Mouse (Mus musculus): ENCODE measurements around the gene Ndufs8.
"Not testable (repeated sequence)": the region's sequence is repeated elsewhere in the genome, so short reads cannot be mapped to it uniquely, and the experiment has no call there.

The Ndufs8 gene

DNA sequence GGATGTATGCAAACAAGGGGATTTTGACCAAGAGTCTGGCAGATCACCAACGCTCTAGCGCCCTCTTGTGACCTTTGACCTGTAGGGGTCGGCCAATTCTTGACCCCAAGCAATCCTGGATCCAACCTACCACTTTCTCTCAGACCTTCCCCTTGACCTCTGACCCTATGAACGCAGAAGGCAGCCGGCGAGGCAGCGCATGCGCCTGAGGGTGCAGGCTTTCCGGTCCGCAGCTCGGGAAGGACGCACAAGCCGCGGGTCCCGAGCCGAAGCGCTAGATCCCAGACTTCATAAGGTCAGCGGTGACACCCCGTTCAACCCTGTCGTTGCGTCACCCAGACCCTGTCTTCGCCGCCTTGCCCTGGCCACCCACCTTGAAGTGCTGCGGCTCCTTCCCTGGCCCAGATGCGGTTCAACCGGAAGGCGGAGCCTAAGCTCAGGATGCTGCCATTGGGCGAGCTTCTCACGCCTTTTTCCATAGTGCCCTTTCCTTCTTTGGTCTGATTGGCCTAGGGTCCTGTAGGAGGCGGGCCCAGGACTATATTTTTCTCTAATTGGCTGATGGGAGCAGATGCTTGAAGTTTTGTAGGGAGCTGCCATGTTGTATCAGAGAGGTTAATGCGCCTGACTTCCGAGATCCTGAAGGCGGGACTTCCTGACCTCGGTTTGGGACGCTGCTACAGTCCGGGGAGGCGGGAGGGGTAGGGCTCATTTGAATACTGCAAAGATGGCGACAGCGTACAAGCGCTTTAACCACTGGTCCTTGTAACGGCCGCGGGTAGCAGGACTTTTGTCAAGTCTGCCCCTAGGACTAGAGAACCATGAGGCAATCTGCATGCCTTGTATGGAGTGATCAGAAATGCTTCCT lies at the start of gene Ndufs8:
Gene Ndufs8, minus strand, starts transcription at position 438 of the 868 bp plus-strand sequence.
- in situ Hi-C loops (cut with MboI, MseI), result no loop called here

DNA sequence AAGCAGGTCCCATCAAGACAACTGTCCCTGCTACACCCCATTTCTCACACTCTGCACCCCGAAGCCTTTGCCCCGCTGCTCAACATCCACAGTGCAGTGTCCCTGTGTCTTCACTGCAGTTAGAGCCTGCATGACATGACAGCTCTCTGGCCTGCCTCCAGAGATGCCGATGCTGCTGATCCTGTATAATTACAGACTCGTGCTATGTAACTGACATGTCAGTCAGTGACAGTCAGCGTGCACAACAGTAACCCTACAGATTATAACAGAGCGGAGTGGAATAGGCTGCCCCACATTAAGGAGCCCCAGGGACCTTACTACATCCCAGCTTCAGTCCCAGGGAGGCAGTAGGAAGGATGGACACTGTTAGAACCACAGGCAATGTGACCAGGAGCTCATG lies 49.2 kb upstream of the Ndufs8 start:
- in situ Hi-C loops (cut with MboI, MseI), result not testable (repeated sequence)

DNA sequence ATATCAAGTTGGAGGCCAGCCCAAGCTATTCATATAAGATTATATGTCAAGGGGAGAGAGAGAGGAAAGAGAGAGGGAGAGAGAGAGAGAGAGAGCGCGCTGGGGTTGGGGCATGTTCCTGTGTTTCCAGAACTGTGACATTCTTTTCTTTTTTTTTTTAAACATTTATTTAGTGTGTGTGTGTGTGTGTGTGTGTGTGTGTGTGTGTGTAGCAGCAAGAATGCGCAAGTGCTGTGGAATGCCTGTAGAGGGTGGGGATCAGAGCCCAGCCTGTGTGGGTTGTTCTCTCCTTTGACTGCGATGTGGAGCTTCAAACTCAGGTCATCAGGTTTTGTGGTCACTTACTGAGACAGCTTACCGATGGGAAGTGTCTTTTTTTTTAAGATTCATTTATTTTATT lies 47.6 kb upstream of the Ndufs8 start:
- in situ Hi-C loops (cut with MboI, MseI), result no loop called here

DNA sequence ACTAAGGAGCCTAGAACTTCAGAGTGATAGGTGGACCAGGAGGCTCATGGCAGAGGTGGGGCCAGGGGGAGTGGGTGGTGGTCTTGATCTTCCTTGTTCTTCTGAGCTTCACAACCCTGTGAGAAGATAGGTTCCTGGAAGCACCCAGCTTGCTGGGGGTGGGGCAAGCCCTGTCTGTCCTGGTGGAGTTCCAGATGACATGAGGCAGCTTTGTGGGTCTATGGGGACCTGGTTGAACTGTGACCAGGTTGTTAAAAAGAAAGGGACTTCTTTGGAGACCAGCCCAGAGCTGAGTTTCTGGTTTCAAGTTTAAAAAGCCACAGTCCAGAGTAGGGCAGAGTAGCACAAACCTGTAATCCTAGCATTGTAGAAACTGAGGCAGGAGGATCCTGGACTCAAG lies 46.5 kb upstream of the Ndufs8 start:
- in situ Hi-C loops (cut with MboI, MseI), result no loop called here

DNA sequence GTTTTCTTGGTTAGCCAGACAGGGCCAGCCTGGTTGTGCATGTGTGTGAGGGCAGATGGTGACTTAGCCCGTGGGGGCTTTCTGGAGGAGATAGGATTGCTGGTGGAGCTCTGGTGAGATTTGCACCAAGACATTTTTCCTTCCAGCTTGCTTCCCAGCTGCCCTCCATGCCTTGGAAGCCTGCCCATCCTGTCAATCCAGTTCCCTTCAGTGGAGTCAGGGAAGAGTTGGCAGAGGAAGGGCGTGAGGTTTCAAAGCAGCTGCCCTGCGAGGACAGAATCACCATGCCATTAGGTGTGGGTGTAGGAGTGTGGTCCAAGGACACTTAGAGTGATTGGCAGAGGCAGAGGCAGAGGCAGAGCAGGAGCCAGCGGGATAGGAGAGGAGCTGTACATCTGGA lies 45.9 kb upstream of the Ndufs8 start, which contains the start of gene Aldh3b3:
Gene Aldh3b3, plus strand, starts transcription at position 176 of the 400 bp plus-strand sequence.
- in situ Hi-C loops (cut with MboI, MseI), result no loop called here

DNA sequence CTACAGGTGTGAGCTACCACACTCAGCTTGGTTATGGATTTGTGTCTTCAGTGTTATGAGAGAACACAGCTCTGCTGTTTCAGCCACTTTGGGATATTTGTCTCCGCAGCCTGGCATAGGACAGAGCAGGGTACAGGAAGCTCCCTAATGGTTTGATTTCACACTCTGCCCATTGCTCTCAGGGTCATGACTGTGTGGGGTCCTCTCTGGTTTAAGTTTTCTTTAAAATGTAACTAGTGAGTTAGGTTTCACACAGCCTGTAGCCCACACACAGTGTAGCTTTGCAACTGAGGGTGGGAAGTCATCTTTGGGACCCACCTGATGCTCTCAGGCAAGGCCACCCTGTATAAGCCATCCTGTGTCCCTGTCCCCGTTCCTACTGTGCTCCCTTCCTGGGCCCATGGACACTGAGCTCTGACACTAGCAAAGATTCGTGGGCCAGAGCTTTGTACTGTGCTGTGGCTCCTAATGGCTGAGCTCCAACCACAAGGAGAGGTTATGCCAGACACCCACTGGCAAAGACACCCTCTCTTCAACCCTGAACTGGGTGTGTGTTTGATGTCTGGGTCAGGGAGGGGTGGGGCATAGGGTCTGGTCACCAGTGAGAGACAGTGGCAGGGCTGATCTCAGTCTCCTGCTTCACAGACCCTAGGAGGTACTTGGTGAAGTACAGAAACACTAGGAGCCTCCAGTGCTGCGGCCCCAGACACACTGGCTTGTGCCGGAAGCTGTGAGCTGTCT lies 44.9 kb upstream of the Ndufs8 start:
- in situ Hi-C loops (cut with MboI, MseI), result not testable (repeated sequence)

DNA sequence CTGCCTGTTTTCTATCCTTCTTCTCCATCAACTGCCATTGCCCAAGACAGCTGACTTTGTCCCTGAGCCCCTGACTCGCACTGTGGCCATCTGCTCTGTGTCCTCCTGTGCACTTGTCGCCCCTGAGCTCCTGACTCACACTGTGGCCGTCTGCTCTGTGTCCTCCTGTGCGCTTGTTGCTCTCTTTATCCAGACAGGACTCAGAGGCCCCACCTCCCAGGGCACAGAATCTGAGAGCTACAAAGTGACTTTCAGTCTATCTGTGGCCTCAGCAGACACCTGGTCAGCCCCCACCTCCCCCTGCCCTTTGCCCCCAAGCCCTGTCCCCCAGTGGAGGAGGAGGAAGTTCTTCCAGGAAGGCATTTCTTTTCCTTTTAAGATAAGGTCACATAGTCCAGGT lies 43.2 kb upstream of the Ndufs8 start:
- in situ Hi-C loops (cut with MboI, MseI), result no loop called here

DNA sequence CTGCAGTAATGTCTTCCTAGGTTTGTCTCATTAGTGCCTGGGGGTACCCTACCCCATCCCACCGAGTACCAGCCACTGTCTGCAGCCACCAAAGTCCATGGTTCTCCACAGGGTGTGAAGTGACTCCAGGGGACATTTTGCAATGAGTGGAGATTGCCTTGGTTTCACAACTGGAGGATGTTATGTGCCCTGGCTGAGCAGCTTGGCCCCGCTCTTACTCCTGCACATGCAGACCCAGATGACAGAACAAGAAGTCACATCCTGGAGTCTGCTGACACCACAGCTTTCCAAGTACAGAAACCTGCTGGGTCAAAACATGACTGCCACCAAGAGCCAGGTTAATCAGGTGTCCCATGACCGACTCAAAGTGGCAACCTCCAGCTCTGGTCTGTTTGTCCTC lies 42.5 kb upstream of the Ndufs8 start:
- in situ Hi-C loops (cut with MboI, MseI), result no loop called here

DNA sequence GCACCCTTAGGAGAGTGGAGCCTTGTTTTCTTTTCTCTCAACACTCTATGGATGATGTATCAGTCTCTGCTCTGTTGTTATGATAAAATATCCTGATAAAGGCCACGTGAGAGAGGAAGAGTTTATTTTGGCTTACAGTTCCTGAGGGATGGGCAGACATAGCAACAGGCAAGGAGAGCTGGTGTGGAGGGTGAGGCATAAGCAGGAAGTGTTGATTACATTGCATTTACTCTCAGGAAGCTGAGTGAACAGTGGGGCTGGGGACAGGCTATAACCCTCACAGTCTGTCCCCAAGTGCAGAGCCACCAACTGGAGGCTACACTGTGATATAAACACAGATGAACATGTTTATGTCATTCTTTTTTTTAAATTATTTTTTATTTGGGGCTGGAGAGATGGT lies 39.5 kb upstream of the Ndufs8 start:
- in situ Hi-C loops (cut with MboI, MseI), result no loop called here

DNA sequence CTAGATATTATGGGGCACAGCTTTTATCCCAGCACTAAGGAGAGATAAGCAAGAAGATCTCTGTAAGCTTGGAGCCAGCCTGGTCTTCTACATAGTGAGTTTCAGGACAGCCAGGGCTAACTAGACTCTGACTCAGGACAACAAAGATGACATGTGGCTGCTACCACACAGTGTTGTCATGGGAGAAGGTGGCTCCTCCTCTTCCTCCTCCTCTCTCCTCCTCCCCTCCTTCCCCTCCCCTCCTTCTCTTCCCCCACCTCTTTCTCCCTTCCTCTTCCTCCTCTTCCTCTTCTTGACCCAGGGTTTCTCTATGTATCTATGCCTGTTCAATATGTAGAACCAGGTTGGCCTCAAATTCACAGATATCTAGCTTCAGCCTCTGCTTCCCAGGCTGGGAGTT lies 38.9 kb upstream of the Ndufs8 start:
- in situ Hi-C loops (cut with MboI, MseI), result no loop called here

DNA sequence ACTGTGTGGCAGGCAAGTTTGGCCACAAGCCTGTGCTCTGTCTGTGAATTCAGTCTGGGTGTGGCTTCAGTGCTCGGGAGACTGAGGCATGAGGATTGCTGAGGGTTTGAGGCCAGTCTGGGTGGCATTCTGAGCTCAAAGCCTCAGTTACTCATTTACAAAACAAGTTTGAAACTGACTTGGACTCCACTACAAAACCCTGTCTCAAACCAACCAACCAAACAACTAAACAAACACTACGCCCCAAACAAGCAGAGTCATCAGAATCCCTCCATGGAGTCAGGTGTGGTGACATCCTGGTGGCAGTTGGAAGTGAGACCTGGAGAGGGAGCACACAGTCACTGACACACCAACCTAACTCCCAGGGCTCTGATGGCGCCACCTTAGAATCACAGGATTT lies 37.8 kb upstream of the Ndufs8 start:
- in situ Hi-C loops (cut with MboI, MseI), result no loop called here

DNA sequence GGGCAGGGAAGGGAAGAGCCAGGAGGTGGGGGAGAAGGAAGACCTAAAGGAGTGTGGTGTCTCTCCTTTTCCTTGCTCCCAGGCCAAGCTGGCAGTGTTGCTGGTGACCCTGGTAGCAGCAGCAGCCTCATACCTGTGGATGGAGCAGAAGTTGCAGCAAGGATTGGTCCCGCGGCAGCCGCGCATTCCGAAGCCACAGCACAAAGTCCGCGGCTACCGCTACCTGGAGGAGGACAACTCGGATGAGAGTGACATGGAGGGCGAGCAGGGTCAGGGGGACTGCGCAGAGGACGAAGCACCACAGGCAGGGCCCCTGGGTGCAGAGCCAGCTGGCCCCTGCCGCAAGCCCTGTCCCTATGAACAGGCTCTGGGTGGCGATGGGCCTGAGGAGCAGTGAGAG lies 36.0 kb upstream of the Ndufs8 start:
- in situ Hi-C loops (cut with MboI, MseI), result no loop called here

DNA sequence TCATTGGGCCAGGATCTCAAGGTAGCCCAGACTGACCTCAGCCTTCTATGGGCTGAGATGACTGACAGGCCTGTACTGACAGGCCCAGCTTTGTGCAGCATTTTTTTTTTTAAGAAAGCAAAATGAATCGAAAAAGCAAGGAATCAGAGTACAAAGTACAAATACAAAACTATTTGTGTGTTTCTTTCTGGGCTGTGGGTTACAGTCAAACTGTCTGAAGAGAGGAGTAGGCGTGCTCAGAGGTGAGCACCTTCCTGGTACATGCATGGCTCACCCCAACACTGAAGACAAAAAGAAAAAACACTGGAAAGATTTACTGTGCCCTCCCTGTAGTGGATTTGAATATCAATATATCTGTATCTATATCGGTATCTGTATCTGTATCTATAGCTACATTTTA lies 35.2 kb upstream of the Ndufs8 start:
- in situ Hi-C loops (cut with MboI, MseI), result no loop called here

DNA sequence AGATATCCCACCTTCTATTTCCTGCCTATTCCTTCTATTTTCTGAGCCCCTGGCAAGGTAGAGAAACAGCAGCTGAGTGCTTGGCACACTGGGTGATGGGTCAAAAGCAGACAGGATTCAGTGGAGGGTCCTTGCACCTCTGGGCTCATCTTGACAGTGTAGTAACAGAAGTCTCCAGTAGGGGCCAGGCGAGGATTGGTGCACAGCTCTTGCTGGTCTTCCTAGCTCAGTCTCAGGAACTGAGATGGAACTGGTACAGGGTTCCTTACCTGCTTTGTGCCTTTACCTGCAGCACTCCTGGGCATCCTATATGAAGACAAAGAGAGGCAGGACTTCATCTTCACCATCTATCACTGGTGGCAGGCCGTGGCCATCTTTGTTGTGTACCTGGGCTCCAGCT lies 34.1 kb upstream of the Ndufs8 start:
- in situ Hi-C loops (cut with MboI, MseI), result no loop called here

DNA sequence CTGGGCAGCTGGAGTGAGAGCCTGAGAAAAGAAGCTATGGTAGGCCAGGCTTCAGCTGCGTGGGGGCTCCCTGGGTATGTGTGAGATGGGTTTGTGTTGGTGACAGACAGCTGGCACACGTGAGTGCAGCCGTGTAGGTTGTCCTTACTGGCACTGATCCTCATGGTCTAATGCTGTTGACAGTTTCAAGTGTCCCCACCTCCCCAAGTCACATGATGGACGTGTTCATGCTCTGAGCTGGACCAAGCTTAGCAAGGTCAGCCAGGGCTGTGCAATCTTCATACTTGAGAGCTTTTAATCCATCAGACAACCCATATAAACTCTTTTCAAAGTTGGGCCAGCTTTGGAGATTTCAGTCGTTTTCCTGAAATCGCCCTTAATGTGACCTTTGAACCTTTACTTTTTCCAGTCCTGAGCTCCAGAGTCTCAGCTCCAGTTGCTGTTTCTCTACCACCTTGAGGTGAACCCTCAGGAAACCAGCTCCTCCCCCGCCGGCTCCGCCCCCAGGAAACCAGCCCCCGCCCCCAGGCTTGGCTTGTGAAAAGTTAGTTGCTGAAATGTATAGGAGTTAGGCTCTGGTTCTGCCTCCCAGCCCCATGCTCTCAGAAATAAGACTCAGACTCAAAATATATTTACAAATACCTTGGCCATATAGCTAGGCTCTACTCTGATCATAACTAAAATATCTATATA lies 33.4 kb upstream of the Ndufs8 start:
- in situ Hi-C loops (cut with MboI, MseI), result no loop called here

DNA sequence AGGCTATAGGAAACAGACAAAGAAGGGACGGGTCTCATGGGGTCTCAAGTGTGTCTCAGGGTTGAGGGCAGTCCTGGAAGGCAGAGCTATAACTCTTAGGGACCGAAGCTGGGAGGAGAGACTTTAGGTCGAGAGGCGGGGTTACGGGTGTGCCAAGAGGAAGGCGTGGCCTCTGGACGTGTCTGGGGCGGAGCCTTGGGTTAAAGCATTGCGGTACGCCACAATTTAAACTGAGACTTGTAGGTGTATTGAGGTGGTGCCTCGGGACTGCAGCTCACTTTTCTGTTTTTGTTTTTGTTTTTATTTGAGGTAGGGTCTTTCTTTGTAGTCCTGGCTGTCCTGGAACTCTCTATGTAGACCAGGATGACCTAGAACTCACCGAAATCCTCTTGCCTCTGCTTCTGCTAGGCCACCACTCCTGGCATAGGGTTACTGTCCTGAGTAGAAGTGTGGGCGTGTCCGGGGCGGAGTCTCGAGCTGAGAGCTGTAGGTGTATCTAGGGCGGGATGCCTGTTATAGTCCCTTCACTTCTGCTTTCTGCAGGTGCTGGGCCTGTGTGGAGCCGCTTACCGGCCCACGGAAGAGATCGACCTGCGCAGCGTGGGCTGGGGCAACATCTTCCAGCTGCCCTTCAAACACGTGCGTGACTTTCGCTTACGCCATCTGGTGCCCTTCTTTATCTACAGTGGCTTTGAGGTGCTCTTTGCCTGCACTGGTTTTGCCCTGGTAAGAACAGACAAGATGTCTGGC lies 30.6 kb upstream of the Ndufs8 start:
- in situ Hi-C loops (cut with MboI, MseI), result no loop called here

DNA sequence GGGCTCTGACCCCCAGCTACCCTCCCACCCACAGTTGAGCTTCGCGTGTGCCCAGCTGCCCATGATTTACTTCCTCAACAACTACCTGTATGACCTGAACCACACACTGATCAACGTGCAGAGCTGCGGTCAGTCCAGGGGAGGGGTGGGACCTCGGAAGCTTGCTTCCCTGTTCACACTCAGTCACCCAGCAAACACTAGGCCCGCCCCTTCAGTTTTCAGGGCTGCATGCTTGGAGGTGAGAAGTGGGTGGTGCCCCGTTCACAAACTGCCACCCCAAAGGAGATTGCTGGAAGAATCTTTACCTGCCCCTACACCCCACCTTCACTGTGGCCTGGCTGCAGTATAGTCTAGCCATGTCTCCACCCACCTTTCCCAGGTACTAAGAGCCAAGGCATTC lies 29.7 kb upstream of the Ndufs8 start:
- in situ Hi-C loops (cut with MboI, MseI), result no loop called here

DNA sequence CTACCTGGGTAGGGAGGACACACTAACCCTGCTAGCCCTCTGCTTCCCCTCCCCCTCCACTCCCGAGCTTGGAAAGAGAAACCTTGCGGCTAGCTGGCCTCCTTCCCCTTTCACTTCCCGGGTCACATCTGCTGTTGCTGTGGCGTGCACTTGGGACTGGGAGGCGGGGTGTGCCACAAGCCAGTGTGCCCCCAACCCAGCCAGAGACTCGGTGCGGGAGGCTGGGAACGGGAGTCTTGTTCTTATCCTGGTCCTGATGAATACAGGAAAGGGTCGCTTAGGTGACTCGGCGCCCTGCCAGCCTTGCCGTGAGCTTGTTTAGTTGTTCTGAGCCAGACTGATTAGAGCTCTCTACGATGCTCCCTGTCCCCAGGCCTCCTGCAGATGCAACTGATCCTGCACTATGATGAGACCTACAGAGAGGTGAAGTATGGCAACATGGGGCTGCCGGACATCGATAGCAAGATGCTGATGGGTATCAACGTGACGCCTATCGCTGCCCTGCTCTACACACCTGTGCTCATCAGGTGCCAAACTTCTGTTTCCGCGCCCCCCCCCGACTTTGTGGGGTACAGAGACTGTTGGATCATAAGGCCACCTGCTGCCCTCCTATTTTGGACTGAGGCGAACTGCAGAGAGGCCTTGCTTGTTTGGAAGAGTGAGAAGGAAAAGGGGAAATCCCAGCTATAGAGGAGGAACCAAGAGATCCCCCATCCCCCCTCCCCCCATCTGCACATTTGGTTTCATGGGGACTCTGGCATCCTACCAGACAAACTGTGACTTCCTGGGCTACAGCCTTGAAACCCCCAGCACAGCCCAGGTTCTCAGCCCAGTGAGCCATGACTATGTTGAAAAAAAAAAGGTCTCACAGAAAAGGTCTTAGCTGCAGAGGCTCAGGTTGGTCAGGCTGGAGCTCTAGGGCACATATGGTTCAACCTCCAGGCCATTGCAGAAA lies 23.6 kb upstream of the Ndufs8 start:
- in situ Hi-C loops (cut with MboI, MseI), result no loop called here

DNA sequence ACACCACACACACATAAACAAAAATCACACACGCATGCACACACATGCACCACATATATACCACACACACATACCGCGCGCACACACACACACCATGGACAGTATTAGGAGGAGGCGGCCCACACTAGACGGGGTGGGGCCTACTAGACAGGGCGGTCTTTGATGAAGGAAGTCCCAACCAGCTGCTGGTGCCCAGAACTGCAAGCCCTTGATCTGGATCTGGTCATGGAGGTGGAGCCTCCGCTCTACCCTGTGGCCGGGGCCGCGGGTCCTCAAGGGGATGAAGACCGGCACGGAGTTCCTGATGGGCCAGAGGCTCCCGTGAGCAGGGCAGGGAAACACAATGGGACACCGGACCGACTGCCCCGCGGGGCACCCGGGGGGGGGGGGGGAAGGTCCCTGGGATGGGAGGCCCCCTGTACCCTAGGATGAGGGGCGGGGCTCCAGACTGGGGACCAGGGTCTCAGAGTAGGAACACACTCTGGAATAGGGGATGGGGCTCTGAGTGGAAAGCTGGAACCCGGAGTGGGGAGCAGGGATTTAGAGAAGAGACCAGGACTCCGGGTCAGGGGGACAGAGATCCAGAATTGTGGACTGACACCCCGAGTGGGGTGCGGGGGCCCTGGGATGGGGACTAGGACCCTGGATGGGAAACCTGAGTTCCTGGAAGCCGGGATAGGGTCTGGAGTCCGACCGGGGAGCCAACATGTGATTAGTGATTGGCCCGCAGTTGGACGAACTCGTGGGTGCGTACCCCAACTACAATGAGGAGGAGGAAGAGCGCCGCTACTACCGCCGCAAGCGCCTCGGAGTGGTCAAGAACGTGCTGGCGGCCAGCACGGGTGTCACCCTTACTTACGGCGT lies 22.7 kb upstream of the Ndufs8 start, which contains the start of gene Unc93b1:
Gene Unc93b1, plus strand, starts transcription at position 155 of the 864 bp plus-strand sequence.
- in situ Hi-C loops (cut with MboI, MseI), result no loop called here

Data from T-helper 1 cell (primary cell).